Mouse (Mus musculus) kidney, embryonic 16.5 days (tissue): ENCODE results near the gene Casp12. TPM values are rescaled to one million over a fixed set of nuclear protein-coding genes. Genes with fewer than 3 reads are reported as not detected.

Experiments used
- ATAC-seq: fragments of 200-750 bp; cut with Nextera tagmentation; 2 replicates; pipeline ENCODE4 v1.8.0; 2017; ENCODE audit warnings: moderate TSS enrichment; ENCODE audit not compliant: low FRiP score, low TSS enrichment
- H3K27ac ChIP-seq: fragments of 300-500 bp; sonication (generic); 2 replicates; pipeline ENCODE4 v1.5.1; 2014; ENCODE audit warnings: low read length
- H3K27me3 ChIP-seq: fragments of 300-500 bp; sonication (generic); 2 replicates; pipeline ENCODE4 v1.6.1; 2014; ENCODE audit warnings: low read length, control low read depth, mixed read lengths; ENCODE audit not compliant: insufficient read depth
- H3K36me3 ChIP-seq: fragments of 300-500 bp; sonication (generic); 2 replicates; pipeline ENCODE4 v1.6.1; 2014; ENCODE audit warnings: low read length, control low read depth, mixed read lengths; ENCODE audit not compliant: insufficient read depth
- H3K4me1 ChIP-seq: fragments of 300-500 bp; sonication (generic); 2 replicates; pipeline ENCODE4 v1.6.1; 2014; ENCODE audit warnings: low read length, control low read depth, mixed read lengths; ENCODE audit not compliant: insufficient read depth
- H3K4me2 ChIP-seq: fragments of 300-500 bp; sonication (generic); replicated peaks from 2 replicates; pipeline ENCODE4 v1.6.1; 2014; ENCODE audit warnings: low read depth, low read length
- H3K4me3 ChIP-seq: fragments of 300-500 bp; sonication (generic); 2 replicates; pipeline ENCODE4 v1.5.1; 2014; ENCODE audit warnings: mild to moderate bottlenecking, low read length
- H3K9ac ChIP-seq: fragments of 300-500 bp; sonication (generic); replicated peaks from 2 replicates; pipeline ENCODE4 v1.6.1; 2014; ENCODE audit warnings: low read length
- H3K9me3 ChIP-seq: fragments of 300-500 bp; sonication (generic); 2 replicates; pipeline ENCODE4 v1.6.1; 2016; ENCODE audit warnings: low read length, control low read depth
- WGBS: fragments of 180-500 bp; shearing (Covaris S2); extraction: QIAGEN DNeasy Blood & Tissue Kit; methylation state at CpG from one replicate; pipeline ENCODE4 v1.1.7; 2014; 5-methylcytosine and 5-hydroxymethylcytosine counted together
- polyA plus RNA-seq: library from polyadenylated mRNA; unstranded; fragments of >200 nt; fragmentation: Nextera tagmentation; extraction: Ambion mirVana; gene quantifications from 2 replicates; pipeline ENCODE4 v1.2.1, GENCODE M21; 2015

The Casp12 gene
- 5.1 and 6.0 TPM in 2 replicates for polyA plus RNA-seq

GRCm38 (mm10) chr9:5345291-5345898 lies at the start of gene Casp12:
Casp12 (plus strand) TSS chr9:5345430.
- 58% methylated on average over 4 of the region's 4 CpGs for WGBS
- H3K36me3 ChIP-seq, result no peaks in the 10 kb centered on the region
- H3K9ac ChIP-seq, result no peak within 1 kb of the TSS
- no peak; the same call in 1 of the 2 replicates for ATAC-seq
- H3K9me3 ChIP-seq, result no peaks in the 10 kb centered on the region
- 0 out of 2 replicates have a peak within 1 kb of the TSS, but pooled peaks have one; percentile 1 for H3K4me3 ChIP-seq
- H3K27ac ChIP-seq, result peak within 1 kb of the TSS; percentile 40
- H3K27me3 ChIP-seq, result no peaks in the 10 kb centered on the region
- no peaks in the 10 kb centered on the region for H3K4me1 ChIP-seq
- H3K4me2 ChIP-seq, result peak within 1 kb of the TSS; percentile 30

DNA sequence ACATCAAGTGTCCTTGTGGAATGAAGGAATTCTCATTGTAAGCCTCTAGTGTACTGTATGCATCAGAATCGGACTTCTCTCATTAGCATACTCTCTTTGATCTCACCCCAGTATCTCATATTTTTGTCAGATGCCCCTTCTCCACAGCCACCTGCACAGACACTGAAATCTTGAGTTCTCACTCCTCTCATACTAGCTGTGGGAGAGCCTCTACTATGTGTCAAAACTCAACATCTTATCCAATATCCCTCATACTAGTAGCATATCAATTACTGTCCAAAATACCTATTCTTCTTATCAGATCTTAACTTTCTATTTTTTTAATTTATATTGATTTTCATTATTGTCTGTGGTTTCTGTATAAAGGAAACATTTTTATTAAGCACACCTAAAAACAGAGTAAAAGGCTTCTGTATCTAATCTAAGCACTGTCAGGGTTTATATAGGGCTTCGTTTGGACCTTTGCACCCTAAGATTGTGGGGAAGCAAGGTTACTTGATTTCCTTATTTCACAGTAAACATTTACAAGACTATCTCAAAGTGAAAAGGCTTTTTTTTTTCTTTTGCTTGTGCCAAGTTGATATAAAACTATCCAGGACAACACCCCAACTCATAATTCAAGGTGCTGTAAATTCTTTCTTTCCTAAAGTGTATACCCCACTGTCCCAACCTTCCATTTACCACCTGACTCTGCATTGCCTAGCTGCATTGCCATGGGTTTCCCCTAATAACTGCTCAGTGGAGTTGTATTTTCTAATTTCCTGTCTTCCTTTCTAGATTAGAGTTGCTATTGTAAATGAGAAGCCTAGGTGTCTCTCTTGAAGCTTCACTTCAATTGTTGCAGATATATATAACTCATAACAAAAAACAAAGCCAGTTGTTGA lies 48.6 kb upstream of the Casp12 start:
- no peak overlapping the region for H3K27ac ChIP-seq
- no peak overlapping the region for H3K9ac ChIP-seq
- no peak overlapping the region for H3K4me2 ChIP-seq
- no peaks in the 10 kb centered on the region for H3K4me1 ChIP-seq
- no peaks in the 10 kb centered on the region for H3K27me3 ChIP-seq
- no peaks in the 10 kb centered on the region for H3K36me3 ChIP-seq
- H3K9me3 ChIP-seq, result no peaks in the 10 kb centered on the region
- WGBS, result 66% methylated on average over 2 of the region's 2 CpGs
- ATAC-seq, result no peak
- no peak overlapping the region for H3K4me3 ChIP-seq

DNA sequence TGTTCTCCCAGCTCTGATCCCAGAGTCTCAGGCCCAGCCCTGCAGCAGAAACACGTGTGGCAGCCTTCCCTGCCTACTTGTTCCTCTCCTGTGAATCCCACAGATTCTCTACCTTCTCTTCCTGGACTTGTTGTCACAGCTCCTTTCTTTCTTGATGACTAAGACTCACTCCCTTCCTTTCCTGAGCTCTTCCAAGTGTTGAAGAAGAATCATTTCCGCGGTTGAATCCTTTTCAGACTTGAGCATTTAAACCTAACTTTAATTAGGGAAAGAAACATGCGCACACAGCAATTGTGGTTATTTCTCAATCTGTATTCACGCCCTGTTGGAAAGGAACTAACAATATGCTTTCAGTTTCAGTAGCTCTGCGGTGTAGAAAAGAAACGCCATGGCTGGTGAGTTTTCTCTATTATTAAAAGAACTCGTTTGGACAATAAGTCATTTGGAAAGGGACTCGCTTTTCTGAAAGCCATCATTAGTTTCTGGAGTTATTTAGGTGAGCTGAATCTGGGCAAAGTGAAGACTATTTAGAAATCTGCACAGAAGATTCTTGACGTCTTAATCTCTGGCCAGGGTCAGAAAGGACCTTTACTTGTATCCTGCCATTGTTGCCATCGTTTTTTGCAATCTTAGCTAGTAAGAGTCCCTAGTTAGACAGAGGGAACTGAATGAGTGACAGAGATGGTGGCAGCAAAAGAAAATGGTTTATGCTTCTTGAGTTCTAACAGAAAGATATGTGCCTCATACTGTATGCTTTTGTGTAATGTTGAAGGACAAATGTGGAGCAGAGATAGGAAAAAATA lies 46.7 kb upstream of the Casp12 start, which contains the start of gene Casp1:
Gene Casp1 (plus strand): TSS at position 189 of the 803 bp plus-strand sequence.
- Histone ChIP-seq H3K4me3 (no peak within 1 kb of the TSS), H3K36me3 (no peaks in the 10 kb centered on the region), H3K27ac (no peak within 1 kb of the TSS), H3K4me1 (no peaks in the 10 kb centered on the region), H3K27me3 (no peaks in the 10 kb centered on the region), H3K4me2 (no peak within 1 kb of the TSS), H3K9ac (no peak within 1 kb of the TSS), H3K9me3 (no peaks in the 10 kb centered on the region)
- ATAC-seq, result no peak
- WGBS, result 79% methylated on average over 11 of the region's 11 CpGs

DNA sequence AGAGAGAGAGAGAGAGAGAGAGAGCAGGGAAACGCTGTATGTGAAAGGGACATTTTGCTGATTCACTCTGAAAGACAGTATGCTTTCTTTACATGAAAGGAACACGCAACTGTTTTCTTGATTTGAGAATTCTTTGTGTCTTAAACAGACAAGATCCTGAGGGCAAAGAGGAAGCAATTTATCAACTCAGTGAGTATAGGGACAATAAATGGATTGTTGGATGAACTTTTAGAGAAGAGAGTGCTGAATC lies 46.2 kb upstream of the Casp12 start:
- H3K27ac ChIP-seq, result no peak overlapping the region
- H3K27me3 ChIP-seq, result no peaks in the 10 kb centered on the region
- no peak overlapping the region for H3K4me2 ChIP-seq
- H3K36me3 ChIP-seq, result no peaks in the 10 kb centered on the region
- H3K4me1 ChIP-seq, result no peaks in the 10 kb centered on the region
- no peak overlapping the region for H3K4me3 ChIP-seq
- WGBS, result 68% methylated on average over 2 of the region's 2 CpGs
- ATAC-seq, result no peak
- no peak overlapping the region for H3K9ac ChIP-seq
- H3K9me3 ChIP-seq, result no peaks in the 10 kb centered on the region

- Histone ChIP-seq H3K4me2 (peak within 1 kb of the TSS; percentile 41), H3K4me1 (no peaks in the 10 kb centered on the region), H3K36me3 (no peaks in the 10 kb centered on the region), H3K4me3 (peak within 1 kb of the TSS; percentile 42), H3K27ac (0 out of 2 replicates have a peak within 1 kb of the TSS, but pooled peaks have one; percentile 24), H3K27me3 (no peaks in the 10 kb centered on the region), H3K9ac (0 out of 2 replicates have a peak within 1 kb of the TSS, but pooled peaks have one; percentile 8), H3K9me3 (no peaks in the 10 kb centered on the region)
- 29% methylated on average over 5 of the region's 5 CpGs for WGBS
- peak; percentile 76; the same call in 1 of the 2 replicates for ATAC-seq
These were observed 36.7 kb upstream of the Casp12 start, which contains the start of gene Casp4 for GRCm38 (mm10) chr9:5308561-5308960. Casp4 (plus strand) TSS chr9:5308828.

GRCm38 (mm10) chr9:5310112-5310511 lies 35.1 kb upstream of the Casp12 start:
- H3K36me3 ChIP-seq, result no peaks in the 10 kb centered on the region
- H3K9me3 ChIP-seq, result no peaks in the 10 kb centered on the region
- ATAC-seq, result no peak
- H3K4me2 ChIP-seq, result no peak overlapping the region
- no peak overlapping the region for H3K4me3 ChIP-seq
- H3K27me3 ChIP-seq, result no peaks in the 10 kb centered on the region
- no peak overlapping the region for H3K9ac ChIP-seq
- H3K4me1 ChIP-seq, result no peaks in the 10 kb centered on the region
- no peak overlapping the region for H3K27ac ChIP-seq

GRCm38 (mm10) chr9:5311435-5311834 lies 33.8 kb upstream of the Casp12 start:
- Histone ChIP-seq H3K4me1 (no peaks in the 10 kb centered on the region), H3K27me3 (no peaks in the 10 kb centered on the region), H3K9ac (no peak overlapping the region), H3K36me3 (no peaks in the 10 kb centered on the region), H3K4me2 (no peak overlapping the region), H3K27ac (no peak overlapping the region), H3K4me3 (no peak overlapping the region), H3K9me3 (no peaks in the 10 kb centered on the region)
- ATAC-seq, result no peak
- WGBS, result 64% methylated on average over 4 of the region's 4 CpGs

GRCm38 (mm10) chr9:5328204-5328603 lies 17.0 kb upstream of the Casp12 start:
- H3K27ac ChIP-seq, result no peak overlapping the region
- no peak overlapping the region for H3K9ac ChIP-seq
- H3K36me3 ChIP-seq, result no peaks in the 10 kb centered on the region
- WGBS, result 62% methylated on average over 3 of the region's 3 CpGs
- no peak for ATAC-seq
- no peaks in the 10 kb centered on the region for H3K9me3 ChIP-seq
- H3K4me3 ChIP-seq, result no peak overlapping the region
- H3K4me2 ChIP-seq, result no peak overlapping the region
- H3K27me3 ChIP-seq, result no peaks in the 10 kb centered on the region
- no peaks in the 10 kb centered on the region for H3K4me1 ChIP-seq

DNA sequence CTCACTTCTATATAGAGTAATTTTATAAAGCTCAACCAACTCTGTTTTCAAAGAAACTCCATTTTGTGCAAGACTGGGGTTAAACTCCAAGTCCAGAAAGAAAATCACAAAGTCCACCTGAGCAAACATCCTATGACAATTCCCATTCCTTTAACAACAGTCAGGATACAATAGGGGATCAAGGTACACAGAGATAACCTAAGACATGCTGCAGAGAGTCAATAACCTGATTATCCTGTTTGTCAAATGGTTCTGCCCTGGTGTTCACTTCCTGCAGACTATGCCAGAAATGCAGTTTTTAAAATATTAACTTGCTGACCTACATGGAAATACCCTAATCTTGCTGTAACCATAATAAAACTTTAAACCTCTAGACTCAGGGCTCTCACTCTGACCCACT lies 12.8 kb upstream of the Casp12 start:
- no peak overlapping the region for H3K9ac ChIP-seq
- no peak for ATAC-seq
- no peak overlapping the region for H3K27ac ChIP-seq
- H3K36me3 ChIP-seq, result no peaks in the 10 kb centered on the region
- no peaks in the 10 kb centered on the region for H3K4me1 ChIP-seq
- H3K9me3 ChIP-seq, result no peaks in the 10 kb centered on the region
- H3K4me3 ChIP-seq, result no peak overlapping the region
- H3K27me3 ChIP-seq, result no peaks in the 10 kb centered on the region
- H3K4me2 ChIP-seq, result no peak overlapping the region
